Mouse (Mus musculus) liver, embryonic 11.5 days (tissue): ENCODE data around the gene Trpt1. TPM values are rescaled to one million over a fixed set of nuclear protein-coding genes. Genes with fewer than 3 reads are reported as not detected.

Experiments used
- ATAC-seq: fragments of 200-750 bp; cut with Nextera tagmentation; replicated peaks from 2 replicates; pipeline ENCODE4 v1.8.0; 2017; ENCODE audit warnings: moderate number of reproducible peaks, mild to moderate bottlenecking, moderate TSS enrichment, moderate library complexity; ENCODE audit not compliant: low FRiP score
- DNase-seq: peaks from one replicate; pipeline ENCODE4 v3.0.0-alpha.2; 2017; ENCODE audit warnings: low spot score
- H3K27ac ChIP-seq: fragments of 300-500 bp; sonication (generic); 2 replicates; pipeline ENCODE4 v1.5.1; 2014; ENCODE audit warnings: mild to moderate bottlenecking, low read depth, low read length, control low read depth
- H3K27me3 ChIP-seq: fragments of 300-500 bp; sonication (generic); replicated peaks from 2 replicates; pipeline ENCODE4 v1.6.1; 2014; ENCODE audit warnings: low read length, mixed read lengths; ENCODE audit not compliant: control insufficient read depth, insufficient read depth
- H3K36me3 ChIP-seq: fragments of 300-500 bp; sonication (generic); 2 replicates; pipeline ENCODE4 v1.6.1; 2014; ENCODE audit warnings: mild to moderate bottlenecking, low read length, moderate library complexity, mixed read lengths; ENCODE audit not compliant: control insufficient read depth, insufficient read depth
- H3K4me1 ChIP-seq: fragments of 300-500 bp; sonication (generic); replicated peaks from 2 replicates; pipeline ENCODE4 v1.6.1; 2014; ENCODE audit warnings: low read length, mixed read lengths; ENCODE audit not compliant: control insufficient read depth, insufficient read depth
- H3K4me2 ChIP-seq: fragments of 300-500 bp; sonication (generic); 2 replicates; pipeline ENCODE4 v1.6.1; 2014; ENCODE audit warnings: mild to moderate bottlenecking, control low read depth, moderate library complexity
- H3K4me3 ChIP-seq: fragments of 300-500 bp; sonication (generic); 2 replicates; pipeline ENCODE4 v1.5.1; 2014; ENCODE audit warnings: low read depth, low read length, control low read depth
- H3K9ac ChIP-seq: fragments of 300-500 bp; sonication (generic); 2 replicates; pipeline ENCODE4 v1.6.1; 2014; ENCODE audit warnings: low read depth, low read length, control low read depth
- H3K9me3 ChIP-seq: fragments of 300-500 bp; sonication (generic); 2 replicates; pipeline ENCODE4 v1.6.1; 2016; ENCODE audit warnings: low read length, inconsistent platforms, mixed read lengths; ENCODE audit not compliant: control insufficient read depth
- WGBS: fragments of 180-500 bp; shearing (Covaris S2); extraction: QIAGEN DNeasy Blood & Tissue Kit; methylation state at CpG from one replicate; pipeline ENCODE4 v1.1.7; 2014; 5-methylcytosine and 5-hydroxymethylcytosine counted together
- polyA plus RNA-seq: library from polyadenylated mRNA; unstranded; fragments of >200 nt; fragmentation: Nextera tagmentation; extraction: Ambion mirVana; gene quantifications from 2 replicates; pipeline ENCODE4 v1.2.1, GENCODE M21; 2014

Trpt1 gene
- polyA plus RNA-seq, 1 experiment from 2014 or later, result 3.9 TPM

- ATAC-seq, result peak; percentile 1; the same call in 1 of the 2 replicates
- Histone ChIP-seq H3K9ac (peak overlapping the region; percentile 88), H3K9me3 (no peaks in the 10 kb centered on the region), H3K4me3 (peak overlapping the region; percentile 64), H3K4me1 (peaks cover 22% of the 10 kb centered on the region), H3K4me2 (peak overlapping the region; percentile 98), H3K27ac (peak overlapping the region; percentile 92), H3K27me3 (no peaks in the 10 kb centered on the region), H3K36me3 (peaks cover 2% of the 10 kb centered on the region; the same call in 1 of the 2 replicates)
- 17% methylated on average over 13 of the region's 13 CpGs for WGBS
- DNase-seq, result no peak
Observed at GRCm38 (mm10) chr19:7040637-7041130, 44.8 kb downstream of the Trpt1 start.

GRCm38 (mm10) chr19:7041171-7041570 lies 45.2 kb downstream of the Trpt1 start:
- Histone ChIP-seq H3K9ac (peak overlapping the region; percentile 88; the same call in 1 of the 2 replicates), H3K4me2 (peak overlapping the region; percentile 98), H3K4me1 (peaks cover 22% of the 10 kb centered on the region), H3K27me3 (no peaks in the 10 kb centered on the region), H3K27ac (peak overlapping the region; percentile 92), H3K4me3 (peak overlapping the region; percentile 64), H3K9me3 (no peaks in the 10 kb centered on the region), H3K36me3 (peaks cover 2% of the 10 kb centered on the region; the same call in 1 of the 2 replicates)
- ATAC-seq (no peak), DNase-seq (no peak)
- 92% methylated on average over 2 of the region's 2 CpGs for whole genome bisulfite sequencing

- no peaks in the 10 kb centered on the region for H3K9me3 ChIP-seq
- H3K27ac ChIP-seq, result no peak overlapping the region
- peaks cover 5% of the 10 kb centered on the region for H3K4me1 ChIP-seq
- ATAC-seq (no peak), DNase-seq (no peak)
- WGBS, result 72% methylated on average over 4 of the region's 4 CpGs
- no peak overlapping the region for H3K4me3 ChIP-seq
- no peaks in the 10 kb centered on the region for H3K27me3 ChIP-seq
- H3K9ac ChIP-seq, result no peak overlapping the region
- H3K4me2 ChIP-seq, result no peak overlapping the region
- no peaks in the 10 kb centered on the region for H3K36me3 ChIP-seq
Observed at GRCm38 (mm10) chr19:7044279-7044678, 48.3 kb downstream of the Trpt1 start.

GRCm38 (mm10) chr19:7044706-7045105 lies 48.8 kb downstream of the Trpt1 start:
- WGBS, result 44% methylated on average over 4 of the region's 4 CpGs
- H3K27me3 ChIP-seq, result no peaks in the 10 kb centered on the region
- H3K27ac ChIP-seq, result no peak overlapping the region
- DNase-seq, result no peak
- H3K4me3 ChIP-seq, result no peak overlapping the region
- no peak for ATAC-seq
- no peaks in the 10 kb centered on the region for H3K36me3 ChIP-seq
- no peaks in the 10 kb centered on the region for H3K9me3 ChIP-seq
- no peak overlapping the region for H3K9ac ChIP-seq
- no peak overlapping the region for H3K4me2 ChIP-seq
- H3K4me1 ChIP-seq, result peaks cover 5% of the 10 kb centered on the region

Other genes with a start within 250 kb of the Trpt1 start
- gene Rps6ka4, start 155.5 kb upstream of the Trpt1 start, polyA plus RNA-seq, result 11.5 and 12.6 TPM in 2 replicates
- gene Ccdc88b, start 137.9 kb upstream of the Trpt1 start, polyA plus RNA-seq, result 2.8 and 4.4 TPM in 2 replicates
- gene Trmt112, start 86.4 kb upstream of the Trpt1 start, polyA plus RNA-seq, result 167 and 169 TPM in 2 replicates
- gene Prdx5, start 86.0 kb upstream of the Trpt1 start, polyA plus RNA-seq, result 106 and 117 TPM in 2 replicates
- 4.1 and 5.9 TPM in 2 replicates for gene Esrra, start 74.3 kb upstream of the Trpt1 start, polyA plus RNA-seq
- 0.49 and 0.91 TPM in 2 replicates for gene Catsperz, start 70.8 kb upstream of the Trpt1 start, polyA plus RNA-seq
- gene Kcnk4, start 61.6 kb upstream of the Trpt1 start, polyA plus RNA-seq, result 0.18 and 0.38 TPM in 2 replicates
- 51.9 and 54.7 TPM in 2 replicates for gene Bad, start 54.3 kb upstream of the Trpt1 start, polyA plus RNA-seq
- gene Gpr137, start 53.7 kb upstream of the Trpt1 start, polyA plus RNA-seq, result 18.2 and 18.9 TPM in 2 replicates
- gene Ppp1r14b, start 21.2 kb upstream of the Trpt1 start, polyA plus RNA-seq, result 189 and 221 TPM in 2 replicates
- gene Plcb3, start 19.7 kb upstream of the Trpt1 start, polyA plus RNA-seq, result 20.6 and 23.4 TPM in 2 replicates
- gene Fkbp2, start 15.6 kb upstream of the Trpt1 start, polyA plus RNA-seq, result 111 and 124 TPM in 2 replicates
- 24.3 and 28.8 TPM in 2 replicates for gene Vegfb, start 8.5 kb upstream of the Trpt1 start, polyA plus RNA-seq
- 14.0 and 14.7 TPM in 2 replicates for gene Dnajc4, start 3.6 kb upstream of the Trpt1 start, polyA plus RNA-seq
- gene Nudt22, start within 50 bp of the Trpt1 start, polyA plus RNA-seq, result 15.9 and 16.9 TPM in 2 replicates
- 155 and 170 TPM in 2 replicates for gene Fermt3, start 23.3 kb downstream of the Trpt1 start, polyA plus RNA-seq
- gene Stip1, start 43.8 kb downstream of the Trpt1 start, polyA plus RNA-seq, result 356 and 387 TPM in 2 replicates
- gene Macrod1, start 60.7 kb downstream of the Trpt1 start, polyA plus RNA-seq, result 5.9 and 6.7 TPM in 2 replicates
- 0.60 and 0.64 TPM in 2 replicates for gene Flrt1, start 109.6 kb downstream of the Trpt1 start, polyA plus RNA-seq
- gene Otub1, start 210.2 kb downstream of the Trpt1 start, polyA plus RNA-seq, result 139 and 140 TPM in 2 replicates
- 1,017 and 1,108 TPM in 2 replicates for gene Cox8a, start 221.5 kb downstream of the Trpt1 start, polyA plus RNA-seq
- 70.7 and 76.0 TPM in 2 replicates for gene Naa40, start 245.1 kb downstream of the Trpt1 start, polyA plus RNA-seq